Mouse (Mus musculus): ENCODE data around the gene Pde11a.
A peak's percentile ranks its signal among the peaks of the same experiment; 100 is the strongest.

Pde11a gene

DNA sequence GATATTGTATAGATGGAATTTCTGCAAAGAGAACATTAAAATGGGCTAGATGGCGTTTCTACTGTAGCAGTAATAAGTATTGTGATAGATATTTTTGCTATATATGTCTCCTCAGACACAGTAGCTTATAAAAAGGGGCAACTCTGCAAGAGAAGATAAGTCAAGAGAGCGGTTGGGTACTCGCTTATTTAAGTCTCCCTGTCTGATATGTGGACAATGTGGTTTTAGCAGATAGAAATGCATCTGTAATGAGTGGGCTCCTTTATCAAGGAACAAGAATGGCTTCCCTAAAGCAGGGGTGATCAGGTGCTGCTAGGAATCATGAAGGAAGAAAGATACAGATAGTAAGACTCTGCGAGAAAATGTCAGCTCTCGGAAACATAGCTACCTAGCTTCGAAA lies 18.2 kb downstream of the Pde11a start:
- no peak for DNase-seq (ENCODE audit: low spot score in 2 of 2)

DNA sequence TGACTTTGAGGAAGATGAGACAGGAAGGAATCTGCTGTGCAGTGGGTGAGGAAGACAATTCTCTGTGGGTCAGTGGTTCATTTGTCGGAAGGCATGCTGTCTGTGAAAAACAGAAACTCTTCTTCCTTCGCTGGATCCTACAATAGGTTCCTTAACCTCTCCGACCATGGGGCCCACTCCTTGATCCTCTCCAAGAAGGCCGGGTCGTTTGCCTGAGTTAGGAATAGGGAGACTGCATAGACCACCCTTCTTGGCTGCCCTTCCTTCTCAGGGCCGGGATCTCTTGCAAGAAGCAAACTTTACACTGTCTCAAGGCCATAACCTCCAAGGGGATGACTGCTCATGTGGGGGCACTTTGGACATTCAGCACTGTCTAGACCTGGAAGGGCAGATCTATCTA lies 19.3 kb downstream of the Pde11a start:
- DNase-seq (ENCODE audit: low spot score in 2 of 2), result no peak

DNA sequence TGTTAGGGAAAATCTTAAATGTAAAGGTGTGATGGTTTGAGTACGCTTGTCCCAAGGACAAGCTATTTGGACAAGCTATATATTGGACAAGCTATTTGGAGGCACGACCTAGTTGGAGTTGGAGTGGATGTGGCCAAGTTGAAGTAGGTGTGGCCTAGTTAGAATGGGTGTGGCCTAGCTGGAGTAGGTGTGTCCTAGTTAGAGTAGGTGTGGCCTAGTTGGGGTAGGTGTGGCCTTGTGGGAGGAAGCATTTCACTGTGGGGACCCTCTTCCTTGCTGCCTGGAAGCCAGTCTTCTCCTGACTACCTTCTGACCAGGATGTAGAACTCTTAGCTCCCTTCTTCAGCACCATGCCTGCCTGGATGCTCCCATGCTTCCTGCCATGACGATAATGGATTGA lies 50.9 kb downstream of the Pde11a start:
- DNase-seq (ENCODE audit: low spot score in 2 of 2), result no peak

DNA sequence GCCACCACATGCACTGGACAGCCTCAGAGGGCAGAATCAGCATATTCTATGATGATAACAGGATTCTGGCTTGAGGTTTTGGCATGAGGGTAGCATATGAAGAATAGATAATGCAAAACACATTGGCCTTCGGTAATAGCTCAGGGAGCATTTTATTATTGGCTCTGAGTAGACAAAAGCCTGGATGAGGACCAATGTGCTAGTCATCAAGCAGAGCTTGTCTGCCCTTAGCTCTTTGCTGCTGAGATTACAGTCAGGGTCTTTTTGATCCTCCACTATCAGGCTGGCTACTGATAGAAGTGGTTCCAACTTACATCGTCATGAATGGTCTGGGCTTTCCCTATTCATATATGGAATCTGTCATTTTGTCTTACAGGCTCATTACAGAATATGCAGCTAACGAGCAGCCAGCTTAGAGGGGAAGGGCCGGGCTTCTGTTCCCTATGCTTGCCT lies 52.3 kb downstream of the Pde11a start:
- no peak for DNase-seq (ENCODE audit: low spot score in 2 of 2)

DNA sequence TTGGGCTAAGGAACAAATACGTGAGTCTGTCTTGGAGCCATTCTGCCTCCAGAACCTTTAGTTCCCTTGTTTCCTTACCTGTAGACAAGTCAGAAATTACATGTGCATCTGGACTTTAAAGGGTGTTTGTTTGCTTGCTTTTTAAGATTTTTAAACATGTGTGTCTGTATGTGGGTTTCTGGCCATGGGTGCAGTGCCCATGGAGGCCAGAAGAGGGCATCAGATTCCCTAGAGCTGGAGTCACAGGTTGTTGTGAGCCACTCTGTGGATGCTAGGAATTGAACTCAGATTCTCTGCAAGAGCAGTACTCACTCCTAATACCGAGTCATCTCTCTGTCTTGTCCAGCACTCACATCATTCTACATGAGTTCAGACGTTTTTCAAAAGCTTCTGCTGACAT lies 53.4 kb downstream of the Pde11a start:
- no peak for DNase-seq (ENCODE audit: low spot score in 2 of 2)

DNA sequence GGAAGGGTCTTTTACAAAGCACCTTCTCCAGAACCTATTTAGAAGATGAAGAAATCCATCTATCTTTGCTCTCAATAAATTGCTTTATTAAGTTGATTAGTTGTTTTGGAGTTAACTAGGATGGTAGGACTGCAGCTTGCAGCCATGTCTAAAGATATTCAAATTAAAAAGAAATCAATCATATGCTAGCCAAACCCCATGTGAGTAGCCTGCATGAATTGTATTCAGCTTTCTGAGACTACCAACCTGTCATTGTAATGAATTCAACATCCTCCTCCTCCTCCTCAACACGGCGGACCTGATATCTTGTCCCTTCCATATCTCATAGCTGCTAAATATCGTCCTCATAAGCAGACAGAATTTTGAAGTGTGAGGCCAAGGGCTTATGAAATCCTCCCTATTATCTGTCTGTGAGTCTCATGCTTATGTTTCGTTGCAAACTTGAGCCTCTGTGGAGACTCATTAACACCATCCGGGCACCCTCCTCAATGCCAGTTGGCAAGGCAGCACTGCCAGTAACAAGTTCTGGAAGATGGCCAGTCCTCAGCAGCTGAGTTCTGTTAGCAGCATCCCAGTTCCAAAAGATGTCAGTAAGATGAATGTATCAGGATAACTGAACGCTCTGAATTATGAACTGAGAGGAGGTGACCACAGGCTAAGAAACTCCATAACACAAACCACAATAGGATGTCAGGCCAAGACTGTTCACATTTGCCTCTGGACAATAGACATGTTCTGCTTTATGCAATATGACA lies 55.0 kb downstream of the Pde11a start:
- peak in 1 of 2 experiments; percentile 10 for DNase-seq (ENCODE audit: low spot score in 2 of 2)

DNA sequence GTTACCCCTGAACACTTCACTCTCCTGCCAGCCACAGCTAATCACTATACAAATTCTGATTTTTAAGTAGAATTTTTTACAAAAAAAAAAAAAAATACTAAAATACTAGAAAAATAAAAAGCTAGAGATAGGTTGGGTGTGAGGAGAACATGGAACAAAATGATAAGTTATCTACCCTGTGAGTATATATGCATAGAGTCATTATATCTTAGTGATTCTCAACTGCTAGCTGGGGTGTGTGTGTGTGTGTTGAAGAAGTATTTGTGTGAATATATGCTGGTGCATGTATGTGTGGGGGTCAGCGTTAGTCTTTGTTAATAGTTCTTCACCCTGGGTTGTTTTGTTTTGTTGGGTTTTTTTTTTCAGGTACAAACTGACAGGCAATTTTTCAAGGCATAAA lies 69.1 kb downstream of the Pde11a start:
- DNase-seq (ENCODE audit: low spot score in 2 of 2), result no peak

DNA sequence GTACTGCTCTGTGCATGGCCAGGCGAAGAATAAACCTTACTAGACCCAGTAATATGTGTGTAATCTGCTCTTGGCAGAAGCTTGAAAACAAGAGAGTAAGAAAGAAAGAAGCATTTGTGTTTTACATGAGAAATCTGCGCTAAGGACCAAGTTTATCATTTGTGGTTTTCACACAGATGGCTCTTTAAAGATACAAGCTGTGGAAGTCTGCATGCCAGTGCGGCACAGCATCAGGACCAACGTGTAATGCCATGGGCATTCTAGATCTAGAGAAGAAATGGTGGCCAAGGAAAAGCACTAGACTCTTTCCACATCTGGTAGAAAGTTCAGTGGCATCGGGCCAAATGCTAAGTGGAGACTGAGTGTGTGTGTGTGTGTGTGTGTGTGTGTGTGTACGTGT lies 71.2 kb downstream of the Pde11a start:
- DNase-seq (ENCODE audit: low spot score in 2 of 2), result no peak

DNA sequence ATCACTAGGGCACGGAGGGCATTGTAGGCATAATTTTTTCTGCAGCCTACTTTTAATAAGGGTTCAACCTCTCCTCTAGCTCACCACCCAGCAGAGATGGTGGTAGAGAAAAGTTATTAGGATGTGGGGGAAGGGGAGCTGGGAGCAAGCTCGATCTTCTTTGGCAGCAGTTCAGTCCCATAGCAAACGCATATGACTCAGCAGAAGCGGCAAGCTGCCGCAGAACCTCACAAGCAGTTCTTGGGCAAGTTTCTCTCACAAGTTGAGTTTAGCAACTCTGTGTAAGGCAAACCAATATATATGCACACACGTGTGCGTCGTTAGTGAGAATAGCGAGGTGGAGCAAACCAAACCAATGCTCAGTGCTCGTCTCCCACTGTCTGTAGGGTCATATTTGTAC lies 72.0 kb downstream of the Pde11a start:
- DNase-seq (ENCODE audit: low spot score in 2 of 2), result no peak

DNA sequence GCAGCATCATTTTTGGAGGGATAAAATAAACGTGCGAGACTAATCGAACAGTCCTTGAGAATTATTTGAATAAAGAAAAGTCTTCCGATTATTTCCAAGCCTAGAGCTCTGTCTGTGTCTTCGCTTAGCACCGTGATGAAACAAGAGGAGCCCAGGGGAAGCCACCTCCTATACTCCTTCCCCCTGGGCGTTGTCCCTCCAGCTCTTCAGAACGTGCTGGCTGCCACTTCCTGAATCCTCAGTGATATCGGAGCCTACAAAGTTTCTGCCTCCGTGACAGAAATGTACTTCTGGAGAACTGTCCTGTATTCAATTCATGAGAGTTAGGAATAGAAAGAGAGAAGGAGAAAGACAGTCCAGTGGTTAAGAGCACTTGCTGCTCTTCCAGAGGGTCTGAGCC lies 74.3 kb downstream of the Pde11a start:
- DNase-seq (ENCODE audit: low spot score in 2 of 2), result no peak

DNA sequence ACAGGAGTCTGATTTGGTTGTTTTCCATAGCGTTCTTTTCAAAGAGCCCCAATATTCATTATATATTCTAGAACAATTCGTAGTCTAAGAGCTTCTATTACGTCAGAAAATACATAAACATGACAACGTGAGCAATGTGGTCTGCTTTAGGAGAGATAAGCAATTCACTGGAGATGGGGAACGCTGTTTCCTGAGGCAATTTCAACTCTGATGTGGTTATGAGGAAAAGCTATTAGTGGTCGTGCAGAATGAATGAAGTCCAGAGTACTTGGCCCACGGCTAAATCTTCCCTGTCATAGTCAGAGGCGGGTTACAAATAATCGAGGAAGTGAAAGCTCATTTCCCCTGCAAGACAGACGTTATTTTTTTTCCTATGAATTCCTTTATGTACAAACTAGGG lies 75.9 kb downstream of the Pde11a start:
- DNase-seq (ENCODE audit: low spot score in 2 of 2), result no peak

DNA sequence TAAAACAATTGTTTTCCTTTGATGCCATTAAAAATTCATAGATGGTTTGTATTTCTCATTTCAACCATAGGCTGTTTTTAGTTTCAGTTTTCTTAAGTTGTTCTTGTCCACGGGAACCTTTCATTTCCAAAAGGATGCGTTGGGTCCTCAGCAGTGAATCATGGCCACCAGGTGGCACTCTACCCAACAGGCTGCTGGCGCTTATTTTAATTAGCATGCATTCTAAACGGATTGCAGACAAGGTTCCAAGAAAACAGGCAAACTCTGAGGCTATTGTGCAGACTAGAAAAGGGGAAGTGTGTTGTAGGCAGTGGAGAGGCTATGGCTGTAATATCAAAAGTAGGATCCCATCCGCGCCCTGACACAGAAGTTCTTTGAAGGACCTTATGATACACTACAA lies 83.7 kb downstream of the Pde11a start:
- DNase-seq (ENCODE audit: low spot score in 2 of 2), result peak; percentile 3 to 31

DNA sequence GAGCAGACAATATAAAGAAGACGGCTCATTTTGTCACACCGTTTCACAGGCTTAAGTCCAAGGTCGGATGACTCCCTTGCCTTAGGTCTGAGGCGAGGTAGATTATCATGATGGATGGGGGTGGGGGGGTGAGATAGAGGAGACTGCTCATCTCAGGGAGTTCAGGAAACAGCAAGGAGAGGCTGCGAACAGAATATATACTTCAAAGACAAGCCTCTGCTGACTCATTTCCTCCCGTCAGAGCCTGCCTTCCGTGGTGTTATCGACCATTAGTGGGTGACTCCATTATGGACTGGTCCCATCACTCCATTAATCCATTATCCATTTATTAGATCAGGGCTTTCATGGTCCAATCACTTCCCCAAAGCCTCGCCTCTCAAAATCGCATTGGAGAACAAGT lies 87.2 kb downstream of the Pde11a start:
- DNase-seq (ENCODE audit: low spot score in 2 of 2), result no peak

DNA sequence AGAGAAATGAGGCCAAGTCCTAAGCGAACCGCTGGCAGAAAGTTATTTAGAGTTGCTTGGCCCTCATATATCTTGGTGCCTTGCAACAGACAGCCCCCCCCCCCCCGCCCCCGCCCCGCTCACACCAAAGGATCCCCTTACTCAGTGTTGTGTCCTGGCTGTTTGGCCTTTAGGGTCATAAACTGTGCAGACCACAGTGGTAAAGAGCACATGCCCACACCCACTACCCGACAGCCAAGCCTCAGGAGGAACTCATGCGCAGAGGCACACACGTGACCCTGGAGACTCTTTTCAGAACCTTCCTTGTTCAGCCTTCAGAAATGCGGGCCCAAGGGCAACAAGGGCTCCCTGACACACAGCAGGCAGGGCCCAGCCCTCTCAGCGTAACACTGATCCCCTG lies 90.3 kb downstream of the Pde11a start:
- no peak for DNase-seq (ENCODE audit: low spot score in 2 of 2)

DNA sequence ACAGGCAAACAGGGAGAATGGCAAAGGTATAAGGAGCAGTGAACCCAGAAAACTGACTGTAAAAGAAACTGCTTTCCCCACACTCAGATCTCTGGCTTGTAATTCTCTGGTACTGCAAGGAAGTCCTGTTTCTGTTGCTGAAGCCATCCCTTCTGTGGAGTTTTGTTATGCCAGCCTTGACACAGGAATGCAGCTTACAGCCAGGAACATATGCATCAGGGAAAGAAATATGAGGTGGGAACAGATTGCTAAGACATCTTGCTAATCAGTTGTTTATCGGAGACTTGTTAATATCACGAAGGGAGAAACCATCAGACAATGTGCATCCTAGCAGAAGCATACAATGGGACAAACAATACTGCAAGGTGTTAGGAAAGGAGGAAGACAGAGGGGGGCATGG lies 99.4 kb downstream of the Pde11a start:
- no peak for DNase-seq (ENCODE audit: low spot score in 2 of 2)

DNA sequence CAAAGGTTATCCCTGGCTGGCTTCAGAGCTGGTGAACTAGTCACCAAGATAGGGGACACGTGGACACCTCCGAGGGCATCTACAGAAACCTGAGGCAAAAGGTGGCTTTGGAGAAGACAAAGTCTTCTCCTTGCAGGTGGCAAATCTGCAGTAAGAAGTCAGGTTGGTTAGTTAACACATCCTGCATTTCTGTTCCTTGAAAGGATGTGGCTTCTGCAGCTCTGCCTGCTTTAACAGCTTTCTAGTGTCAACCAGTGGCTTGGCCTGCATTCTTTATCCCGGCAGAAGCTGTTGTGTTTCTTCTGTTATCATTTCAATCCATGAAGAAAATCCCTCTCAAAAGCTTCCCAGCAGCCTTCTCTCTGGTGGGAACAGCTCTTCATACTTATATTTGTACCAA lies 100.1 kb downstream of the Pde11a start:
- no peak for DNase-seq (ENCODE audit: low spot score in 2 of 2)

DNA sequence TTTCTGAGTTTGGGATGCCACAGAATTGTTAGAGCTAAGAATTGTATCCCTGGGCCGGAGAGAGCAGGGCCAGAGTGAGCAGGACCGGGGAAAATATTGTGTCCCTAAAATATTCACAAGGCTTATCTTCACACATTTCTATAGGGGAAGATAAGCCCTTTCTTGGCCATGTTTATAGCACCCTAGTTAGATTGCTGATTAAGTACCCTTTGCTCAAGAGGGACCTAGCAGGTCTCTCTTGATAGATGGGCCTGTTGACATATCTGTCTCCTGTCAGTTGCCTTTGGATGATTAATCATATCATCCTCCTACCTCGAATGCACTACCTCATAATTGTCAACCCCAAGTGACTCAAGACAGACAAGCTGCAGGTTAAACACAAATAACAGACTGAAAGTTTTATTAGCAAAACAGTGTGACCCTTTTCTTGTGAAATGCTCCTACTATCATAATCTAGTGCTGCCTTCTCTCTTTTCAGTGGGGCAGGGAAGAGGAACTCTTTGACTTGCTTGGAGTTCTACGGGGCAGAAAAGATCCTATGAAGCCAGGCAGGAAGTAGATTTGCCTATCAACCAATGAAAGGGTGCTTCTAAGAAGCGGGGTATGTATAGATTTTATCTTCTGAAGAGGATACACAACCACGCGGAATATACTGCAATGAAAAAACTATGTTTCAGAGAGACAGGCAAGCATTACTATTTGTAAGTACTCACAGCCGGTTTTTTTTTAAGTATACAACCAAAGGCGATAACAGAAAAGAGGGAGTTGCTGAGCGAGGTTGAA lies 100.7 kb downstream of the Pde11a start:
- DNase-seq (ENCODE audit: low spot score in 2 of 2), result no peak

DNA sequence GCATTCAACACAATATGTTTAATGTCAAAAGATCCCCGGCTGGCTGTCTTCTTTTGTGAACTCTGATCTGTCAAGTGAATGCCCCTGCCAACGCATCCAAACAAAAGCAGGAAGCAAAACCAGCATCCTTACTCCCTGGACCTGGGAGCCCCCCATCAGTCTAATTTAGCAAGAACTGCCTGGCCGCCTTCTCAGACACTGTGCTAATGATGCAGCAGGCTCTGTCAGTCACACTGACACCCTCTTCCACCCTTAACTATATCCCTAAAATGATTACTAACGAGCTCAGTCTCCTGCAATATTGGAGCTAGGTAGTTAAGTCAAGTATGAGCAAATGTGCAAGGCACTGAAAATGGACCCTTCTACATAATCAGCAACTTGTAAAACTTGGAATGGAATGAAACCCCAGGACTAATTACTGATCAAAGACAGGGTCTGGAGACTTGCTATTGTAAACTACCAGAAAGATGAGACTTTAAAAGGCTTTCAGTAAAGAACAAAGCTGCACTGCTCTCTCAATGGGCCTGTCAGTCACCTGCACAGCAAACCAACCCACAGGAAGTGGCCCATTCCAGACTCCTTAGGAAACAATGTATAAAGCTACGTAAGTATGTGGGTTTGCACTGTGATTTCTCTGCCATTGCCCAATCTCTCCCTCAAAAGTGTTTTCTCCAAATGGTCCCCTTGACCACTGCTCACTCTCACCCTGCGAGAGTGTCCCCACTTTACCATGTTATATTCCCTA lies 118.0 kb downstream of the Pde11a start:
- no peak for DNase-seq (ENCODE audit: low spot score in 2 of 2)

DNA sequence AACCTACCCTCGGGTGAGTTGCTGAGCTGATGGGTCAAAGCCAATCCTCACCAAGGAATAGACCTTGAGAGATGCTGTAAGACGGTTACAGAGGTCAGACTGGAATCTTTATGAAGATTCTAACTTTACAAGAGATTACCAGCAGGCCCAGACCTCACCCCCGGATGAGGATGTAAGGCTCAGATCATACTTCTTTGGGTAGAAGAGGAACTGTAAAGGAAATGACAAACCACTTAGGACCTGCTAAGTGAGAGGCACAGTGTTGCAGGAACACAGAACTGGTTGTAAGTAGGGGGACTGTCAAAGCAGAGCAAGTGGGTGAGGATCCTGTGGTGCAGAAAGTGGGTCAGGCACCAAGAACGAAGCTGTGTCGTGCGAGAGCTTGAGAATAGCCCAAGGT lies 119.0 kb downstream of the Pde11a start:
- DNase-seq (ENCODE audit: low spot score in 2 of 2), result no peak

DNA sequence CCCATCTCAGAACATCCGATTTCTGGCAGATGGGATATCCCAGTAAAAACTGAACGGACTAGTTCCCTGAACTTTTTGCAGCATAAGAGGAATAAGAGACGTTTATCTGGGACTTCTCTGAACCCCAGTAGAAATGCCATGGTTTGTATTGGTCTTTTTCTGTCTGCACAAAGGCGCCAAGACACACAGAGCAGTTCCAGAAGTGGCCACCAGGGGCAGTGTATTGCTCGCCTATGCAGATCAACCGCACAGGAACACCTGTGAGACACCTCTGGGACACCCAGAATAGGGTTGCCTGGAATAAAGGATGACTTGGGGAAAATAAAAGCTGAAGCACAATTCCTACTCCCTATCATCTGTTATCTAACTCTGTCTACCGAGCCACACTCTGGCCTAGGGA lies 122.4 kb downstream of the Pde11a start:
- DNase-seq (ENCODE audit: low spot score in 2 of 2), result no peak

DNA sequence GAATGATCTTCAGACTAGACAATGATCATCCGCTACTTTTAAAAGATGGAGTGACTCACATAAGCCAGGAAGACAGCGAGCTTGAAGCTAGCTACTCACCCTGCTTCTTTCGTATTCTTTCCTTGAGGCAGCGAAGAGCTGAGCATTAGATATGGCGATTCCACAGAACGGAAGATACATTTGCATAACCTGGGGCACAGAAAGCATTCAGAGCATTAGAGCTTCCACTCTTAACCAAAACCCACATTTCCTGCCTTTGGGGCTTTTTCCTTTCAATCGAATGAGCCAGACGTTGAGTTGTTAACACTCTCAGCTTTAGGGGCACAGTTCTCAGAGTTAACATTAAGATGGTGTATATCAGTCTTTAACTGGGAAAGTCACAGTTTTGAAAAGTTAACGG lies 123.4 kb downstream of the Pde11a start:
- DNase-seq (ENCODE audit: low spot score in 2 of 2), result no peak

DNA sequence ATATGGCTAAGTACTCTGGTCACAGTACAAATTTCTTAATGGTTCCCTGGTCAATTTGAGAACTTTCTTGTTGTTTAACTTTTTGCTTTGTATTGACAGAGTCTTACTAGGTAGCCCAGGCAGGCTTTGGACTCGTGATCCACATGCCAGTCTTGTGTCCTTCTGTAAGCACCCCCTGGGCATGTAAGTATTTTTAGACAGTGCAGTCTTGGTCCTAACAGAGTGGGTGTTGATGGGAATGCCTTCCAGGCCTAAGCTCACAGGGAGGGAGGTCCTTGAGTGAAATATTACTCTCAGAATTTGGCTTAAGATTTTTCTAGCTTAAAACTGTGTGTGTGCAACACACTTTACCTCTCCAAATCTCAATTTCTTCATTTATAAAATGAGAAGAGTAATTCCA lies 153.4 kb downstream of the Pde11a start:
- no peak for DNase-seq (ENCODE audit: low spot score in 2 of 2)

DNA sequence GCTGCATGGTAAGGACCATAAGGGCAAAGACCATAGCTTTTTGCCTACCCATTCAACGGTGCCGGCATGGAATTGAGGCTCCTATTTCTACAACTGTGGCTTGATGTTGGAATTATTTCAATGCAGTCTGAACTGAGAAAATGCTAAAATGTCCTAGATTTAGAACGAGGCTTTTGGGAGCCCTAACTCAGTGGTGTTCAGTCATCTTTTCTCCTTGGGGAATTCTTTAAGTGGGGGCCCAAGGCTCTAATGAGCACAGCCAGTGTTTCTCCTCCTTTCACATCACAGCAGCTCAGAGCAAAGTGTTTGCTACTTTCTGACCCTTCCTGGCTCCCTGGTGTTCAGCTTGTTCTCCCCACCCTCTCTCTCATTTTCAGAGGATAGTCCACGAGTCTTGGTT lies 175.8 kb downstream of the Pde11a start:
- no peak for DNase-seq (ENCODE audit: low spot score in 2 of 2)

All from urinary bladder, postnatal 36 days (tissue).